Mouse (Mus musculus) CH12F3 (cell line): ENCODE measurements at regions not wholly inside any gene's neighbourhood (a gene's known extent, or its start where the extent isn't known, plus 50 kb on each side); places are given as distances from the start of the nearest gene placed in this dataset.

Experiments
- in situ Hi-C: fragments of 300-500 bp; cut with MboI; formaldehyde crosslinking; loops from 2 replicates; pipeline ENCODE4 v1.14.3; 2020; ENCODE audit warnings: low sequenced_read_pairs

DNA sequence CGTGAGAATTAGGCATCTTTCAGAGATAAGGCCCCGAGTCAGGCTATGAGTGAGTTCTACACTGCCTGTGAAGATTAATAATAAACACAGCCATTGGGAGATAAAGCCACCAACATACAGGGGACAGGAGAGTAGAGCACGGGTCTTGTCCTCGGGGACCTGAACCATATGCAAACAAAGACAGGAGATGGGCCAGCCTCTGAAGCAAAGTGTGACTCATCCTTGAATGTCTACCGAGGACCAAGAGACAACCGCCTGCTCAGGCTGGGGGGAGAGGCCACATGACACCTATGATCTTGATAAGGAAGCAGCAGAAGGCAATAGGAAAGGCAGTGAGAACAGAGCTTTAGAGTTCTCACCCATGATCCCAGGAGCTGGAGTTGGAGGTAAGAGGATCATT is 387.1 kb downstream of the Cd83 start:
- in situ Hi-C loops = no loop called here

DNA sequence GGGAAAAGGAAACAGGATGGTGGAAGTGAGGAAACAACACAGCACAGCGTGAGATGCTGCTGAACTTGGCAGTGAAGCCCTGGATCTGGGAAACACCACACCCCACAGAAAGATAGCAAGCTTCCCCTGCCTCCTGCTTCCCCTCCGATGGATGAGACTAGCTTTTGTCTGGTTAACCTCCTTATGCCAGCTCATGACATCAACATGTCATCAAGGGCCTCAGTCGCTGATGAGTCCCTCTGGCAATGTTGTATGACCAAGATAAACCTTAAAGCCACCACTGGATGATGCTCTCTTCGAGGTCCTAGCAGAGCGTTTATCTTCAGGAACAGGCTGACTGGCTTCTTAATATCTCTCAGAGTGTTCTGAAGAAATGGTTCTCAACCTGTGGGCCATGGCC is 388.1 kb downstream of the Cd83 start:
- in situ Hi-C loops = no loop called here

DNA sequence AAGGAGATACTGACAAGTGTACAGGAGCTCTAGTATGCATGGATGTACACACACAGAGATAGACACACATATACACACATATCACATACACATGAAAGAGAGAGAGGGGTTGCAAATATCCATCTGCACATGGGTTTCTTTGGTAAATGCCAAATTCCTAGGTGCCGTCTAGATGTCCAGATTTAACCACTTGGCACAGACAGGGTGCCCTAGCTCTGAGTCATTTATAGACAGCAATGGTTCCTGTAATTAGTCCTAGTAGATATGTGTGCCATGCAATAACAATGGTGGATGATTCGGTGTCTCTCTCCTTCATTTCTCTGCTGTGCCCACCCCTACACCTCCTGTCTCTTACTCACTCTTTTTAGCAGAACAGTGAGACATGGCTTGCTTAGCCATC is 389.7 kb downstream of the Cd83 start:
- in situ Hi-C loops = no loop called here

DNA sequence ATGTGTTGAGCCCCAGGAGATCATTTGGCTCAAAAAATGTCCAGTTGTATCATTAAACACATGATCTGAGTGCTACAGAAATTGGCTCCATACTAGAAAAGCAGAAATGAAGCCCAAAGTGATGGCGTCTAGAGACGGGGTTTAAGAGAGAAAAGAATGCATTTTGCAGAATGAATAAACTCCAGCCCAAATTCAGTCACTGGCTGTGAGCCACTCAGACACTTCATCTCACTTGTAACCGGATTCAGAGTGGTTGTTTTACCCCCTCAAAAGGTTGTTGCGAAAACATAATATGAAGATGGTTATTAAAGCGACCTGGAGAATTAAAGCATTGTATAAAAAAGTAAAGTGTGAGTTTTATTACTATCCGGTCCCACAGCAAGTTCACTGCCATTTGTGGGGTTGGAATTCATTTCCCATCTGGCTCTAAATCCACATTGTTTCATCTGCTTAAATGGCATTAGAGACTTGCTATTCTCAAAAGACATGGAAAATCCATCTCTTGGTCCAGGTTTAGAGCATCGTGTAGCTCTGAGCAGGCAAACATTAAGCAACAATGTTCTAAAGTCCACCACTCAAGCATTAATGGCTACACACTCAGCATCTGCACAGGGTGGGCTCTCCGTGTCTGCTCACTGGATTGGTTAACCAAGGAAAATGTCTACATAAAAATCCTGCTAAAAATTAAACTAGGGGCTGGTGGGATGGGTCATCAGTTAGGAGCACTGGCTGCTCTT is 390.9 kb downstream of the Cd83 start:
- in situ Hi-C loops = no loop called here

DNA sequence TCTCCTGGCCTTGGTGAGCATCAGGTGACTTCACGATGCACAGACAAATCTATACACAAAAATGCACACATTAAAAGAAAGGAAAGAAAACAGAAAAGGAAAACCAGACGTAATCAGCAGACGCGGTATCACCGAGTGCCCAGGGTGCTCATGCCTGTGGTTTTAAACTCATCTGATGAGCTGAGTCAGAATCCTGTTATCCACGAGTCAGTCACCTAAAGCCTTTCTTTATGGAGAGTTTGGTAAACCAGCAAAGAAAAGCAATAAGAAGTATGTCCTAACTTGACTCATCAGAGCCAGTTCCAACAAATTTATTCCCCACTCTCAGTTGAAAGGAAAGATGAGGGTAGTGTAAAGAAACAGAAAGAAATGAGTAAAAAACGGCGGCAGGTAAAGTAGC is 391.5 kb downstream of the Cd83 start:
- in situ Hi-C loops = no loop called here

DNA sequence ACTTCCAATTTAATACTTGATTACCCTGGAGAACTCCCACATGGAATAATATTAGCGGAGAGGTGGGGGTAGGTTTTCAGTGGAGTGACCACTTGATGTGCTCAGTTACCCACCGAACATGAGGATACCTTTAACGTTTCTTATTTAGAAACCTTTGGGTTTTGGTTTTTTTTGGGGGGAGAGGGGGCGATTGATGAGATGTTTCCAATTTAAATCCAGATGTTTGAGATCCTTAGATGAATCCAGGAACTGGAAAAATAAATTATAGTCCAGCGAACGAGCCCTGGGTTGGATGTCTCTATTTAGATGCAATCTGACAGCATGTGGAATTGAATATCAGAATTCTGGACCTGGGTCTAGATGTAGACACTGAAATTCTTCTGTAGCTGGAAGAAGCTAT is 393.4 kb downstream of the Cd83 start:
- in situ Hi-C loops = no loop called here

DNA sequence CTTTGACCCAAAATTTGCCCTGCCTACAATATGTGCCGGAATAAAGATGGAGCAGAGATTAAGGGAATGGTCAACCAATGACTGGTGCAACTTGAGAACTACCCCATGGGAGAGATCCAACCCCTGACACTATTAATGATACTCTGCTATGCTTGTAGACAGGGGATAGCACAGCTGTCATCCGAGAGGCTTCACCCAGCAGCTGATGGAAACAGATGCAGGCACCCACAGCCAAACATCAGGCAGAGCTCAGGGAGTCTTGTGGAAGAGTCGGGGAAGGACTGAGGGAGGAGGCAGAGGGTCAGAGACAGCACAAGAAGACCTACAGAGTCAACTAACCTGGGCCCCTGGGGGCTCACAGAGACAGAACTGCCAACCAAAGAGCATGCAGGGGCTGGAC is 395.8 kb downstream of the Cd83 start:
- in situ Hi-C loops = no loop called here

DNA sequence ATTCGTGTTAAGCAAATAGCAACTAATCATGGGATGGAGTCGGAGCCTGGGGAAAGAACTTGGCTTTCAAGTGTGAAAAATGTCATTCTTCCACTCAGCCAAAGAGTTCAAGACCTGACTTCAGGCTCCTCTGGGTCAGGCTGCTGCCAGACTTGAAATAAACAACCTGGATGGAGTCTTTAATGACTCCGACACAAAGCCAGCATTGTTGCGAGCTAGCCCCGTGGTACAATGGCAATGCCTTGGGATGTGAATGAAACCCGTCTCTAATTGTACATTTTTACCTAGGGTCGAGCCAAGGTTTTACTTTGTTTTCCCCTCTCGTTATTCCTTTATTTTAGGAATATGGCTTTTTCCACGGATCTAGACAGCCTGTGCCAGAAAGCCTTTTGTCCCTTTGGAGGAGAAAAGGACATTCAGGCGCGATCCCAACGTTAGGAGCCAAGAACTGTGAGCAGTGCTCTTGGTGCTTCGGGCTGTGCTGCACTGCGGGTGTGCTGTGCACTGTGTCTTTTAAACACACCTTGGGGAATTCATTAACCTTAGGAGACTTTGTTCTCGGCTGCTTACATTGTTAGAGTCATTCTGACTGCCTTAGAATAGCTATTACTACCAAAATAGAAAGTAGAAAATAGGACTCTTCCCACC is 398.1 kb downstream of the Cd83 start:
- in situ Hi-C loops = no loop called here

DNA sequence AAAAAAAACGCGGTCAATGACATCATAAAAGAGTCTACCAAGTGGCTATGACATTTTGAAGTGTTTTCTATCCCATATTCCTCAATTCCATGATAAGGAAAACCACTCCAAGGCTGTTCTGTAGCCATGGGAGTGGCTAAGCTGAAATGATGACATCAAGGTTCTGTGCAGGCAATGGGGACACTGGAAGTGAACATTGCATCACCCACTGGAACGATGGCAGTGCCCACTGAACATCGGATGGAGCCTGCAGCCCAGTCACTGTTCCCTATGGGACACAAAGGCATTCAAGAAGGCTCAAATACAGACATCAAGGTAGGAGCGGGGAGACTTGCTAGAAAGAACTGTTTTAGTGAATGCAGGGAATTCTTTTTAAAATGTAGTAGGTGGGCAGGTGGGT is 410.8 kb downstream of the Cd83 start:
- in situ Hi-C loops = no loop called here

DNA sequence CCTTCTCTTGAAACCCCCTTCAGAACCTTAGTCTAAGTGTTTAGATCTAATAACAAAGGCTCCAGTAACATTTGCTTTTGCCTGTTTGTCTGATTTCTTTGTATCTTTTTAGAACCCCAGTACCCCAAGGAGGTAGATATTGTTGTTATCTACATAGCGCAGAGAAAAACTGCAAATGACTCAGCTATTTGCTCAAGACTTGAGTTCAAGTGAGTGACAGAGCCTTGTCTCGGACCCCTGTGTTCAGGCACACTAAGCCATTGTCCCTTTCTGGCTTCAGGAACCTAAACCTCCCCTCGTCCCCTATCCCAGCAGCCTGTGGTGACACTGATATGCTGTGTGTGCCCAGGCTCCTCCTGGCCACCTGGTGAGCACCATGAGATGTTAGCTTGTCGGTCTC is 421.5 kb downstream of the Cd83 start:
- in situ Hi-C loops = no loop called here

DNA sequence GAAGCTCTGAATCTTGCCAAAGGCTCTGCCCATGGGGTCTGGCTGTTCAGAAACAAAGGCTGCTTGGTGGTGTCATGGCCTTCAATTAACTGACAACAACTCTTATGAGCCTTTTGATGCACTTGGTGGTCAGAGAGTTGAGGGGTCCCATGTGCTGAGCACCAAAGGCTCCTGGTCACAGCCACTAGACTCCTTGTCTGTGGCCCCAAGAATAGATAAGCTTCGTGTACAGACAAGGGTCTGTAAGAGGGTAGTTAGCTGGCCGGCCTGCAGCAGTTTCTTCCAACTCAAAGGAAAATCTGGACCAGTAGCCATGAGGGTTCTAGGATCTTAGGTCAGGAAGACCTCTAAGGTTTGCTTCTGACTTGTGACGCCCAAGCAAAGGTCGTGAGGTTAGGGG is 421.9 kb downstream of the Cd83 start:
- in situ Hi-C loops = no loop called here

DNA sequence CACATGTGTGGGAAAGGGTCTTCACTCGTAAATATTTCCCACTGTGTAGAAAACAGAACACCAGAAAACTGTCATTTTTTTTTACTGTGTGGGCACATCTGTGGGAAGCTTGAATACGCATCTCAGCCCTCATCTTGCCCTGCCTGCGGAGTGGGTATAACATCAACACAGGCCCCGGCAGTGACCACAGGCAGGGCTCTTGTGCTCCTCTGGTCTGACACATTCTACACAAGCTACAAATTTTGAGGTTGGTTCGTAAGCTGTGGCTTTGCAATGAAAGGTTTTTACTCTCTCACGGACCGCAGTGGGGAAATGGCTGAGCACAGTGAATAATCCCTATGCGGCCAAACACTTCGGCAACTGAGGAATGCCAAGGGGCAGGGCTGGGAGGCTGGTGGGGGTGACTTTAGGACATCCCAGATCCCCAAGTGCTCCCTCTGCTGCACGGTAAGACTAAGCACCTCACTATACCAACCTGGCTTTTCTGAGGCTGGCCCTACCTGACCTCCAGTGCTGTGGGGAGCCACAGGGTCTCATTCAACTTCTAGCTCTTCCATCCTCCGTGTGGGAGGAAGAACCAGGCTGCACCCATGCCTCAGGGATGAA is 422.9 kb downstream of the Cd83 start:
- in situ Hi-C loops = no loop called here

DNA sequence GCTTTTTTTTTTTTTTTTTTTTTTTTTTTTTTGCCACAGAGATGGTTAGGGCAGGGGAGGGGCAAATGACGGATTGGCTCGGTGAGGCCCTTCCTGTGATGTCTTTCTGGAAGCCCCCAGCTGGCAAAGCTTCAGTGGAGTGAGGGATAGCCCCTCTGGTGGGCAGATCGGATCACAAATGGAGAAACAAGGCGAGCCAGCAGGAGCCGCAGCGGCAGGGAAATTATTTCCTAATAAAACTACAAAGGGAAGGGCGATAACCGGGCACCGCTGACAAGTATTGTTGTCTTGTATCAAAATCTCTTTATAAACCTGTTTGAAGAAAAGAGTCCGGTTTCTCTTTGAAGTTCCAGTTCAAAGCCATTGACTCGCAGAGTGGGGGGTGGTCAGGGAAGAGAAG is 424.5 kb downstream of the Cd83 start:
- in situ Hi-C loops = no loop called here

DNA sequence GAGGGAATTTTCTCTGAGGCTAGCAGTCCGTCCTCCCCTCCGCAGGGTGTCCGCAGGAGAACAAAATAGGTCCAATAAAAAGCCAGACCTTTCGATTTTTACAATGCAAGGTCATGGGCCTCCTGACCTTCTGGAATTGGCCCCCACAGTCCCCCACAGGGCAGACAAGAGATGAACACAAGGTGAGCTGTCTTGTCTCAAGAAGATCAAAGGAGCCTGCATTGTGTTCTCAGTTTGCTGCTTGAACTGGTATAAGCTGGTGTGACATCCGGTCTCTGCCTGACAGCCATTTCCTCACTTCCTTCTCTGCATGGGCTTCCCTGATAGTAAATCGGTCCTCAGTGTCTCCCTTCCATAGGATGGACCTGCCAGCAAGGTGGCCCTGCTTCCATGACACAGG is 425.5 kb downstream of the Cd83 start:
- in situ Hi-C loops = no loop called here

DNA sequence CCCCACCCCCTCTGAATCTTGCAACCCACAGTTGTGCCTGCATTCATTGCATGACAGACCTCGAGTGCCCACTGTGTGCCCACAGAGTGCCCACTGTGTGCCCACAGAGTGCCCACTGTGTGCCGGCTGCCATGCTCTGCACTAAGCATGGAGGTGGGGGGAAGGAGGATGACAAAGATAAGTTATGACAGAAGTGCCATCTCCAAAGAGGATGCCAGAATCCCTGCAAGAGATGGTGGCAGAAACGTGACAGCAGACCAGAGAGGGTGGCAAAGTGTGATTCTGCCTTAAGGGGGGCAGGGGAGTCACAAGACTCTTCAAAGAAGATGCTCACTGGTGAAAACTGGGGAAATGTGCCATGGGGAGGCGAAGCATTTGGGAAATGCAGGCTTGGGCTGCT is 427.8 kb downstream of the Cd83 start:
- in situ Hi-C loops = no loop called here

DNA sequence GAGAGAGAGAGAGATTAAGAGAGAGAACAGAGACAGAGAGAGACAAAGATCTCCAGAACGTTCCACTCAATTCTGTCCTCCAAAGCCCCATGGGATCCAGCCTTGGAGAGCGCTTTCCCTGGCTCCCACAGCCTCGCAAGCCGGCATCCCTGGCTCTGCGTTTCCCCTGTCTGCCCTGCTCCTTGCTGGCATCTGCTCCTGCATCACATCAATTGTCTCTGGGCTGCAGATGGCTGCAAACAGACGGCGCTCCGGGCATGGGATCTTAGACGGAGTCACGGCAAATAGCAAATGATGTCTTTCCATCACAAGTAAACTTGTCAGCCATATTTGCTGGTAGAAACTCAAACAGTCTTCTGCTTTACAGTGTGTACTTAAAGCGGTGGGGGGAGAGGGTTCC is 428.4 kb downstream of the Cd83 start:
- in situ Hi-C loops = no loop called here

DNA sequence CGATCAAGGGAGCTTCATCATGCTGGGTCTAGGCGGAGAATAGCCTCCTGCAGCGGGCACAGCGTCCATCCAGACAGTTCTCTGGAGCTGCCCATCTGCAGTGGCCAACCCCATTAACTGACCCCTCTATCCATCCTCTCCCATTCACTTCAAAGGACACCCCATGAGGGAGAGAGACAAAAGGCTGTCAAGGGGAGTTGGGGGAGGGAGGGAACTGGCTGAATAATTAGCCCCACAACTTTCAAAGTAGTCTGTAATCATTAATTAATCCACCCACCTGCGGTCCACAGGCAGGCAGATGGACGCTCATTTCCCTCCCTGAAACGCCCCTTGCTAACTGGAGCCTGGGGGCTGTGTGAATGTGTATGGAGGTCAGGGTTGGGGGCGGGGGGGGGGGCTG is 433.7 kb downstream of the Cd83 start:
- in situ Hi-C loops = no loop called here

DNA sequence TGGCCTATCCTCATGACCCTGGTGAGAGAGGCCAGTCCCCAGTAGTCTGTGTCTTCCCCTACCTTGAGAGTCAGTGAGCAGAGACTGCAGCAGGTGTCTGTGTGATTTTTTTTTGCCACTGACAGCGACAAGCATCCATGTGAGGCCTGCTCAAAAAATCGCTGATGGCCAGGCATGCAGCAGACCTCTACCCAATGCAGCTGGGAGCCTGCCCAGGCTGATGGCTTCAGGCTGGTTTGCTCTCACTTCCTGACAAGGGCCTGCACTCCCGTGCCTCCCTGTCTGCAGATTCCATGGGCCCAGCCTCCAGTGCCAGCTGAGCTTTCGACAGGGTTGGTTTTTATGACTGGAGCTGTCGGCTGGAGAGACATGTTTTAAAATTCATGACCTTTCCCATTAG is 437.1 kb downstream of the Cd83 start:
- in situ Hi-C loops = no loop called here

DNA sequence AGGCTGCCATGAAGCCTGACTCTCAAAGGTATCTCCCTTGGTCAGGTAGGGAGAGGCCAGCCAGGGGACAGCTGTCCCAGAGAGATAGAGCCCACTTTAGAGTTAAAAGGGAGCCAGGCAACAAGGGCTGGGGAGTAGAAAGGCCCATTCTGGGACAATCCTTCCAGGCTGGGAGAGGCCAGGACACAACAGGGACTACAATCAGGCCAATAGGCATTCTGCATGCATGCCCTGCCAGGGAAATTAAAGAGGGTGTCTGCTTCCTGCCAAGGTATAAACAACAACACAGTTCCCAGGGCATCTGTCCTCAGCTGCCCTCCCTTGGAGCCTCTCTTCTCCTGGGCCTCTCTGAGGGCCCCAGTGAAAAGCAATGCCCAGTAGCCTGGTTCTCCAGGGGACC is 437.8 kb downstream of the Cd83 start:
- in situ Hi-C loops = no loop called here

DNA sequence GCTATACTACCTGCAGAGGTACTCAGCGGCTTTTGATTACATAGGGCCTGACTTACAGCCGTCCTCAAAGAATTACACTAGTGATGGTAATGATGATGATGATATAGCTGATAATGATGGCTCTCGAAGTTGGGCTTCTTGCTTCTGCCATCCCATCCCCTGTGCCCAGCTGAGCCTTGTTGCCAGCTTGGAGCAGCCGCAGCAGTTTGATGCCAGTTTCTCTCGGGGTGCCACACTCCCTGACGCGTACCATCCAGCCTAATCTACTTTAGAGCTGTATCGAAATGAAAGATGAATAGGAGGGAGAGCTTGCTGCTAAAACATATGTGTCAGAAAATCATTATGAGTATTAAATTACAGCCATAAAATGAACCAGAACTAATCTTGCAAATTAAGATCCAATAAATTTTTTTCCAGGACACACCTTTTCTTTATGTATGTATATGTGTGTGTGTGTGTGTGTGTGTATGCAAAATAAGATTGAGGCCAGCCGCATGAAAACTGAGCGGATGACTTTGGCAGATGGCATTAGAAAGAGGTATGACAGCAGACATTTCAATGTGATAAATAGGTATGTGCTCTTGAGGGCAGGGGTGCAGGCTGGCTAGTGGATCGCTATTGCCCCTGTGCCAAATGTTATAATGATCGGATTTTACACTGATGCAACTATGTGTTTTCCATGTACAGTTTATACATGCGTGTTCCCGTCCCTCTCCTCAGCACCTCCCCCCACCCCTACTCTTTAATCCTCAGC is 443.3 kb downstream of the Cd83 start:
- in situ Hi-C loops = no loop called here

DNA sequence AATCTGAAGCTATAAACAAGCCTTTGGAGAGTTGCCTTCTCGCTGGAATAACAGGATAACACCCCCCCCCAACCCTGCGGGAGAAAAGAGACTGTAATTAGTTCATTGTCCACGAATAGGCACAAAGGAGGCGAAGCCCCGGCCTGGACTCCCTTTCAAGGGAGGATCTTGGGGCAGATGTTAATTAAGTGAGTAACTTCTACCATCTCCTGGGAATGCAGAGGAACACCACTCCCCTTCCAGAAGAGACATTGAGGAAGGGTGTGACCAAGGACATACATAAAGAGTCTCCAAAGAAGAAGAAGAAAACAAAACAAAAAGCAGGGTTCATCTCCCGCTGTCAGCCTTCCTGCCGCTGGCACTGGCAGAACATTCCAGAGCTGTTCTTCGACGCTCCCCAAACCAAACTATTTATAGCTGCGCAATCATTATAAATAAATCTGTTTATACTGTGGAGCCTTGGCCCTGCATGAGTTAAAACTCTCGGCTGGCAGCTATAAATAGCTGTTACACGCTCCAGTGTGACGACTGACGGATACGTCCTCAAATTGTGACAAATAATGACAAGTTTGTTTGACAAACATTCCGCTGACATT is 444.1 kb downstream of the Cd83 start:
- in situ Hi-C loops = no loop called here
